Mouse (Mus musculus): ENCODE measurements around the gene Mob3b. TPM values are rescaled to one million over a fixed set of nuclear protein-coding genes. Genes with fewer than 3 reads are reported as not detected.
A peak's percentile ranks its signal among the peaks of the same experiment; 100 is the strongest.

Mob3b gene
- polyA plus RNA-seq, 1 experiment from 2014 or later, result 21.3 TPM

GRCm38 (mm10) chr4:35034504-35035290 lies 122.6 kb downstream of the Mob3b start:
- Histone ChIP-seq H3K4me2 (ENCODE audit: low read length) (0 out of 2 replicates have a peak overlapping the region, but pooled peaks have one; percentile 11), H3K9me3 (ENCODE audit: control insufficient read depth, low read length) (0 out of 2 replicates have a peak, but pooled peaks cover 3% of the 10 kb centered on the region), H3K4me3 (ENCODE audit: low read depth, low read length) (no peak overlapping the region), H3K4me1 (replicated peaks; ENCODE audit: control insufficient read depth, insufficient read depth, low read length) (peaks cover 16% of the 10 kb centered on the region; the same call in 1 of the 2 replicates), H3K36me3 (ENCODE audit: control insufficient read depth, insufficient read depth, low read length) (no peaks in the 10 kb centered on the region), H3K9ac (ENCODE audit: low read length) (no peak overlapping the region), H3K27ac (ENCODE audit: low read depth) (no peak overlapping the region), H3K27me3 (replicated peaks; ENCODE audit: control insufficient read depth, insufficient read depth, low read length) (no peaks in the 10 kb centered on the region)
- DNase-seq (ENCODE audit: low spot score) (no peak), ATAC-seq (replicated peaks; ENCODE audit: low FRiP score, low TSS enrichment, low read depth) (no peak)
- WGBS, result 49% methylated on average over 18 of the region's 18 CpGs

DNA sequence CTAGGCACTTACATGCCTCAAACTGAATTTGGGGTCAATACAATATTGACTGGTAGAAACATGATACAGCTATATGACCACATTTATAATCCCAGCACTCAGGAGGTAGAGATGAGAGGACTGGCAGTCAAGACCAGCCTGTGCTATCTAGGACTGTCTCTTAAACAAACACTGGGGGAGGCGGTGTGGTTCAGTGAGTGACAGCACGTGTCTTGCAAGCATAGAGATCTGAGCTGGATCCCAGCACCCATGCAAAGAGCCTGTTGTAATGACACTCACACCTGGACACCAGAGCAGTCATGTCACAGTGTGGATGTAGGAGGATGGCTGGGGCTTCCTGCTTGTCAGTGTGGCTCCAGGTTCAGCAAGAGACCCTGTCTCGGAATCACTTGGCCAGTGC lies 124.5 kb downstream of the Mob3b start:
- Histone ChIP-seq H3K27me3 (replicated peaks; ENCODE audit: control insufficient read depth, insufficient read depth, low read length) (no peaks in the 10 kb centered on the region), H3K36me3 (ENCODE audit: control insufficient read depth, insufficient read depth, low read length) (no peaks in the 10 kb centered on the region), H3K4me1 (replicated peaks; ENCODE audit: control insufficient read depth, insufficient read depth, low read length) (peaks cover 16% of the 10 kb centered on the region; the same call in 1 of the 2 replicates), H3K4me2 (ENCODE audit: low read length) (no peak overlapping the region), H3K9ac (ENCODE audit: low read length) (no peak overlapping the region), H3K27ac (ENCODE audit: low read depth) (no peak overlapping the region), H3K9me3 (ENCODE audit: control insufficient read depth, low read length) (0 out of 2 replicates have a peak, but pooled peaks cover 4% of the 10 kb centered on the region), H3K4me3 (ENCODE audit: low read depth, low read length) (no peak overlapping the region)
- no peak for ATAC-seq (replicated peaks; ENCODE audit: low FRiP score, low TSS enrichment, low read depth)
- WGBS, result 63% methylated on average over 3 of the region's 3 CpGs
- no peak for DNase-seq (ENCODE audit: low spot score)

GRCm38 (mm10) chr4:35031623-35032022 lies 125.7 kb downstream of the Mob3b start:
- WGBS, result 28% methylated on average over 3 of the region's 3 CpGs
- peaks cover 16% of the 10 kb centered on the region; the same call in 1 of the 2 replicates for H3K4me1 ChIP-seq (replicated peaks; ENCODE audit: control insufficient read depth, insufficient read depth, low read length)

GRCm38 (mm10) chr4:35031141-35031540 lies 126.1 kb downstream of the Mob3b start:
- no peak overlapping the region for H3K9ac ChIP-seq (ENCODE audit: low read length)
- H3K4me3 ChIP-seq (ENCODE audit: low read depth, low read length), result no peak overlapping the region
- no peak for DNase-seq (ENCODE audit: low spot score)
- 69% methylated on average over 5 of the region's 5 CpGs for WGBS
- H3K27ac ChIP-seq (ENCODE audit: low read depth), result no peak overlapping the region
- H3K4me1 ChIP-seq (replicated peaks; ENCODE audit: control insufficient read depth, insufficient read depth, low read length), result peaks cover 16% of the 10 kb centered on the region; the same call in 1 of the 2 replicates
- ATAC-seq (replicated peaks; ENCODE audit: low FRiP score, low TSS enrichment, low read depth), result no peak
- no peaks in the 10 kb centered on the region for H3K36me3 ChIP-seq (ENCODE audit: control insufficient read depth, insufficient read depth, low read length)
- 0 out of 2 replicates have a peak, but pooled peaks cover 4% of the 10 kb centered on the region for H3K9me3 ChIP-seq (ENCODE audit: control insufficient read depth, low read length)
- H3K27me3 ChIP-seq (replicated peaks; ENCODE audit: control insufficient read depth, insufficient read depth, low read length), result no peaks in the 10 kb centered on the region
- no peak overlapping the region for H3K4me2 ChIP-seq (ENCODE audit: low read length)

More at GRCm38 (mm10) chr4:35031623-35032022, 125.7 kb downstream of the Mob3b start:
- H3K4me3 ChIP-seq (ENCODE audit: low read depth, low read length), result no peak overlapping the region
- no peak overlapping the region for H3K4me2 ChIP-seq (ENCODE audit: low read length)
- no peak overlapping the region for H3K27ac ChIP-seq (ENCODE audit: low read depth)
- DNase-seq (ENCODE audit: low spot score) (no peak), ATAC-seq (replicated peaks; ENCODE audit: low FRiP score, low TSS enrichment, low read depth) (no peak)
- H3K9ac ChIP-seq (ENCODE audit: low read length), result no peak overlapping the region
- no peaks in the 10 kb centered on the region for H3K27me3 ChIP-seq (replicated peaks; ENCODE audit: control insufficient read depth, insufficient read depth, low read length)
- H3K36me3 ChIP-seq (ENCODE audit: control insufficient read depth, insufficient read depth, low read length), result no peaks in the 10 kb centered on the region
- H3K9me3 ChIP-seq (ENCODE audit: control insufficient read depth, low read length), result 0 out of 2 replicates have a peak, but pooled peaks cover 4% of the 10 kb centered on the region

GRCm38 (mm10) chr4:35018416-35018815 lies 138.9 kb downstream of the Mob3b start:
- 53% methylated on average over 1 of the region's 1 CpGs for WGBS
- no peak overlapping the region for H3K4me2 ChIP-seq (ENCODE audit: low read length)
- DNase-seq (ENCODE audit: low spot score) (no peak), ATAC-seq (replicated peaks; ENCODE audit: low FRiP score, low TSS enrichment, low read depth) (no peak)
- no peaks in the 10 kb centered on the region; the same call in none of the 2 replicates for H3K4me1 ChIP-seq (replicated peaks; ENCODE audit: control insufficient read depth, insufficient read depth, low read length)
- no peak overlapping the region for H3K9ac ChIP-seq (ENCODE audit: low read length)
- no peaks in the 10 kb centered on the region for H3K27me3 ChIP-seq (replicated peaks; ENCODE audit: control insufficient read depth, insufficient read depth, low read length)
- no peak overlapping the region for H3K27ac ChIP-seq (ENCODE audit: low read depth)
- no peaks in the 10 kb centered on the region for H3K9me3 ChIP-seq (ENCODE audit: control insufficient read depth, low read length)
- H3K4me3 ChIP-seq (ENCODE audit: low read depth, low read length), result no peak overlapping the region
- no peaks in the 10 kb centered on the region for H3K36me3 ChIP-seq (ENCODE audit: control insufficient read depth, insufficient read depth, low read length)

- H3K4me2 ChIP-seq (ENCODE audit: low read length), result peak overlapping the region; percentile 20; the same call in 1 of the 2 replicates
- H3K27me3 ChIP-seq (replicated peaks; ENCODE audit: control insufficient read depth, insufficient read depth, low read length), result no peaks in the 10 kb centered on the region
- no peaks in the 10 kb centered on the region for H3K9me3 ChIP-seq (ENCODE audit: control insufficient read depth, low read length)
- no peak overlapping the region for H3K27ac ChIP-seq (ENCODE audit: low read depth)
- peaks cover 12% of the 10 kb centered on the region for H3K4me1 ChIP-seq (replicated peaks; ENCODE audit: control insufficient read depth, insufficient read depth, low read length)
- ATAC-seq (replicated peaks; ENCODE audit: low FRiP score, low TSS enrichment, low read depth) (no peak; the same call in 1 of the 2 replicates), DNase-seq (ENCODE audit: low spot score) (no peak)
- WGBS, result 21% methylated on average over 10 of the region's 10 CpGs
- no peaks in the 10 kb centered on the region for H3K36me3 ChIP-seq (ENCODE audit: control insufficient read depth, insufficient read depth, low read length)
- H3K9ac ChIP-seq (ENCODE audit: low read length), result no peak overlapping the region
- no peak overlapping the region for H3K4me3 ChIP-seq (ENCODE audit: low read depth, low read length)
Measured at GRCm38 (mm10) chr4:35012401-35013307, 144.6 kb downstream of the Mob3b start.

- WGBS, result 24% methylated on average over 11 of the region's 11 CpGs
- Histone ChIP-seq H3K27me3 (replicated peaks; ENCODE audit: control insufficient read depth, insufficient read depth, low read length) (no peaks in the 10 kb centered on the region), H3K4me1 (replicated peaks; ENCODE audit: control insufficient read depth, insufficient read depth, low read length) (peaks cover 15% of the 10 kb centered on the region), H3K9ac (ENCODE audit: low read length) (no peak overlapping the region), H3K4me2 (ENCODE audit: low read length) (no peak overlapping the region), H3K36me3 (ENCODE audit: control insufficient read depth, insufficient read depth, low read length) (no peaks in the 10 kb centered on the region), H3K4me3 (ENCODE audit: low read depth, low read length) (no peak overlapping the region), H3K9me3 (ENCODE audit: control insufficient read depth, low read length) (no peaks in the 10 kb centered on the region), H3K27ac (ENCODE audit: low read depth) (no peak overlapping the region)
- ATAC-seq (replicated peaks; ENCODE audit: low FRiP score, low TSS enrichment, low read depth) (no peak), DNase-seq (ENCODE audit: low spot score) (no peak)
Measured at GRCm38 (mm10) chr4:35006541-35007260, 150.6 kb downstream of the Mob3b start.

GRCm38 (mm10) chr4:35006056-35006455 lies 151.2 kb downstream of the Mob3b start:
- no peak for ATAC-seq (replicated peaks; ENCODE audit: low FRiP score, low TSS enrichment, low read depth)
- Histone ChIP-seq H3K4me1 (replicated peaks; ENCODE audit: control insufficient read depth, insufficient read depth, low read length) (peaks cover 15% of the 10 kb centered on the region), H3K27me3 (replicated peaks; ENCODE audit: control insufficient read depth, insufficient read depth, low read length) (no peaks in the 10 kb centered on the region), H3K36me3 (ENCODE audit: control insufficient read depth, insufficient read depth, low read length) (no peaks in the 10 kb centered on the region), H3K4me3 (ENCODE audit: low read depth, low read length) (no peak overlapping the region), H3K9ac (ENCODE audit: low read length) (no peak overlapping the region), H3K9me3 (ENCODE audit: control insufficient read depth, low read length) (no peaks in the 10 kb centered on the region), H3K27ac (ENCODE audit: low read depth) (no peak overlapping the region), H3K4me2 (ENCODE audit: low read length) (no peak overlapping the region)
- WGBS, result 47% methylated on average over 6 of the region's 6 CpGs
- DNase-seq (ENCODE audit: low spot score), result no peak
